Mouse (Mus musculus) small intestine, adult 2 months (tissue): Measurements from ENCODE around the gene Rmnd5a.

Experiments used
- CTCF ChIP-seq: fragments of 200-500 bp; IDR thresholded peaks from 2 replicates; pipeline ENCODE4 v1.5.1; 2012; ENCODE audit warnings: low read depth, mild to moderate bottlenecking, control low read depth, inconsistent platforms, low read length, moderate library complexity, mixed read lengths; ENCODE audit not compliant: insufficient replicate concordance, insufficient read length; ENCODE audit errors: extremely low read depth
- POLR2A ChIP-seq: fragments of 200-500 bp; IDR thresholded peaks from 2 replicates; pipeline ENCODE4 v1.6.1; 2012; ENCODE audit warnings: low read depth, mild to moderate bottlenecking, control low read depth, inconsistent platforms, low read length, moderate library complexity

- TF ChIP-seq CTCF (no peak), POLR2A (no peak)
Observed at GRCm38 (mm10) chr6:71452792-71453191, 12.4 kb upstream of the Rmnd5a start.
